Mouse (Mus musculus) embryonic fibroblast, embryonic 13.5 days (primary cell): ENCODE data around the gene Galt. TPM values are rescaled to one million over a fixed set of nuclear protein-coding genes. Genes with fewer than 3 reads are reported as not detected.

Source experiments
- H3K27ac ChIP-seq: 2 replicates; pipeline ENCODE4 v1.5.1; 2012; ENCODE audit warnings: low read length, control low read depth, inconsistent platforms; ENCODE audit not compliant: insufficient read depth
- H3K4me1 ChIP-seq: 2 replicates; pipeline ENCODE4 v1.6.1; 2011; ENCODE audit warnings: low read length; ENCODE audit not compliant: control insufficient read depth, insufficient read depth
- H3K4me3 ChIP-seq: 2 replicates; pipeline ENCODE4 v1.5.1; 2011; ENCODE audit warnings: mild to moderate bottlenecking, control low read depth, low read length; ENCODE audit not compliant: insufficient read depth
- CTCF ChIP-seq: IDR thresholded peaks from 2 replicates; pipeline ENCODE4 v1.5.1; 2011; ENCODE audit warnings: mild to moderate bottlenecking, control low read depth, low read length, moderate library complexity, borderline replicate concordance; ENCODE audit not compliant: insufficient read depth
- POLR2A ChIP-seq: IDR thresholded peaks from 2 replicates; pipeline ENCODE4 v1.6.1; 2011; ENCODE audit warnings: low read depth, mild to moderate bottlenecking, control low read depth, low read length, moderate library complexity
- polyA plus RNA-seq: library from polyadenylated mRNA; stranded (reverse); fragments of >200 nt; gene quantifications from 2 replicates; pipeline ENCODE4 v1.2.4, GENCODE M21; 2011; ENCODE audit warnings: low read depth; ENCODE audit not compliant: missing spikeins, insufficient read length

Gene Galt
- polyA plus RNA-seq, 1 experiment: 25.5 TPM

- no peak for TF ChIP-seq CTCF
- TF ChIP-seq POLR2A: no peak
- Histone ChIP-seq H3K27ac (no peak overlapping the region), H3K4me3 (0 out of 2 replicates have a peak overlapping the region, but pooled peaks have one; percentile 86), H3K4me1 (0 out of 2 replicates have a peak, but pooled peaks cover 2% of the 10 kb centered on the region)
Observed at GRCm38 (mm10) chr4:41739260-41739659, 15.8 kb upstream of the Galt start.

GRCm38 (mm10) chr4:41740380-41741157, 14.5 kb upstream of the Galt start:
- TF ChIP-seq CTCF (no peak), POLR2A (no peak; the same call in 1 of the 2 replicates)
- Histone ChIP-seq H3K27ac (peak overlapping the region; percentile 60), H3K4me1 (0 out of 2 replicates have a peak, but pooled peaks cover 2% of the 10 kb centered on the region), H3K4me3 (peak overlapping the region; percentile 86)

DNA sequence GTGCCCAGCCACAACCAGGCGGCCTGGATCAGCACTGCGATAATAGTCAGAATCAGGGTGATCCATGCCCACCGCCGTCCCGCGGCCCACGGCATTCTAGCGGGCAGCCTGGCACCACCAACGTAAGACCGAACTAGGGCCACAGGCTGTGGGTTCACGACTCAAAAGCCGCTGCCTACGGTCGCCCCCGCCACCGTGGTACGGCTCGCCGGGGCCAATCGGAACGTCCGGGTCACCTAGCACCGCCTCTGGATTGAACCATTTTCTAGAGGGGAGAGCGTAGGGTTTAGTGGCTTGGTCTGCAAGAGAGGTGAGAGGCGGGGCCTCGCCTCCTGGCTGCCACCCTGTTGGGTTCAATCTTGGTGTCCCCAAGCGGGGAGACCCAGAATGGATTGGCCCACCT, 13.9 kb upstream of the Galt start:
- no peak for TF ChIP-seq CTCF
- peak; percentile 98 for TF ChIP-seq POLR2A
- Histone ChIP-seq H3K4me1 (0 out of 2 replicates have a peak, but pooled peaks cover 2% of the 10 kb centered on the region), H3K4me3 (peak overlapping the region; percentile 86), H3K27ac (peak overlapping the region; percentile 60)

GRCm38 (mm10) chr4:41744131-41744530, 10.9 kb upstream of the Galt start:
- Histone ChIP-seq H3K4me3 (no peak overlapping the region), H3K27ac (no peak overlapping the region), H3K4me1 (no peaks in the 10 kb centered on the region)
- TF ChIP-seq CTCF (no peak), POLR2A (no peak)

DNA sequence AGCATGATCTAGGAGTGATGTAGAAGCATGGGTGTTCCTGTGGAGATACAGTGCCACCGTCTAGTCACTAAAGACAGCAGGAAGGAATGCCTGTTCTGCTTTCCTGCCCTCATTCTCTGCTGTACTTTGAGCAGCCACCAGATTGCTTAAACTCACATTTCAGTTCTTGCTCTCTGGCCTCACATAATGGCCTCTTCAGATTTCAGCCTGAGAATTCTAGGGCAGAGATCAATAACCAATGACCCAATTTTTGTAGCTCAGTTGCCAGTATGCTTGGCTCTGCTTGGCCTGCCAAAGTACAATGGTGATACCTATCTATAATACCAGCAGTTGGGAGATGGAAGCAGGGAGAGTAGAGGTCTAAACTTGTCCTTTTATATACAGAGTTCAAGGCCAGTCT, 10.0 kb upstream of the Galt start:
- TF ChIP-seq CTCF: no peak
- no peak for TF ChIP-seq POLR2A
- H3K4me1 ChIP-seq: no peaks in the 10 kb centered on the region
- no peak overlapping the region for H3K4me3 ChIP-seq
- H3K27ac ChIP-seq: no peak overlapping the region

- TF ChIP-seq CTCF (peak; percentile 23; the same call in 1 of the 2 replicates), POLR2A (peak; percentile 65)
- peak within 1 kb of the TSS; percentile 66 for H3K4me3 ChIP-seq
- H3K4me1 ChIP-seq: no peaks in the 10 kb centered on the region
- peak within 1 kb of the TSS; percentile 47 for H3K27ac ChIP-seq
Observed at GRCm38 (mm10) chr4:41755338-41756305, 594 bp downstream of the Galt start, which contains the start of gene Sigmar1. Sigmar1 (minus strand) TSS chr4:41756157.

- Histone ChIP-seq H3K4me1 (no peaks in the 10 kb centered on the region), H3K4me3 (peak overlapping the region; percentile 13; the same call in 1 of the 2 replicates), H3K27ac (no peak overlapping the region)
- TF ChIP-seq POLR2A (no peak), CTCF (no peak)
Observed at GRCm38 (mm10) chr4:41756440-41756839, 1.4 kb downstream of the Galt start.

DNA sequence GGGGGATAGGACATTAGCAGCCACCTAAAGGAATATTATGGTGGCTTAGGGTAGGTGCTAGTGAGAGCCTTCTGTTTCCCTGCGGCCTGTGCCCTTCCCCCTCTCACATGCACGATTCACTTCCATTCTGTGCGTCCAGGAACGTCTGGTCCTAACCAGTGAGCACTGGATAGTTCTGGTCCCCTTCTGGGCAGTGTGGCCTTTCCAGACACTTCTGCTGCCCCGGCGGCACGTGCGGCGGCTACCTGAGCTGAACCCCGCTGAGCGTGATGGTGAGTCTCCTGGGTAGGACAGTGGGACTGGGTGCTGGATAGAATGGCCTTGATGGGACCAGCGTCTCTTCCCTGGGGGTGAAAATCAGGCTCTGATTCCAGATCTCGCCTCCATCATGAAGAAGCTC, 2.3 kb downstream of the Galt start:
- Histone ChIP-seq H3K4me3 (no peak overlapping the region), H3K4me1 (no peaks in the 10 kb centered on the region), H3K27ac (no peak overlapping the region)
- TF ChIP-seq CTCF: no peak
- no peak for TF ChIP-seq POLR2A

DNA sequence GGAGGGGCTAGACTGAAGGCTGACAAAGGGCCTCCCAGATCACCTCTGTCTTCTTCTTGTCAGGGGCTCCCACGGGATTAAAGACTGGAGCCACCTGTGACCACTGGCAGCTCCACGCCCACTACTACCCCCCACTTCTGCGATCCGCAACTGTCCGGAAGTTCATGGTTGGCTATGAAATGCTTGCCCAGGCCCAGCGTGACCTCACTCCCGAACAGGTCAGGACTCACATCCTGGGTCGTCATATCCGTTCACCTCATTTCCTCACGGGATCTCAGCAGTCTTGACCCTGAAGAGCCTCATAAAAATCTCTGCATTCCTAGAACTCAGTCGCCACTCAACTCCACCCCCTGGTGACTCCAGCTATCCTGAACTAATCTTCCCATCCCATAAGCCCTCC, 3.0 kb downstream of the Galt start:
- no peak overlapping the region for H3K4me3 ChIP-seq
- H3K27ac ChIP-seq: no peak overlapping the region
- H3K4me1 ChIP-seq: 0 out of 2 replicates have a peak, but pooled peaks cover 2% of the 10 kb centered on the region
- TF ChIP-seq POLR2A (no peak), CTCF (no peak)

DNA sequence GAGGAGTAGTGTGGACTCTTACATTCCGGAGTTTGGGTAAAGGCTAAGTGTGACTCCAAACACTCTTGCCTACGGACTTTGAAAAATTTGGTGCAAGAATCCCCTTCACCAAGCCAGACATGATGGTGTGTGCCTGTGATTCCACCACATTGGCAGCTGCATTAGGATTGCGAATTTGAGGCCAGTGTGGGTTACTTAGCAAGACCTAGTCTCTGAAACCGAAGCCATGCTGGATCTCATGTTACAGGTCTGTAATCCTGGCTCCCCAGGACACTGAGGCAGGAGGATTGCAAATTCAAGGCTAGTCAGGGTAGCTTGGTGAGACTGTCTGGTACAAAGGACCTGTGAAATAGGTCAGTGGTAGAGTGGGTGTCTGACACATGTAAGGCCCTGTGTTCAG, 3.7 kb downstream of the Galt start:
- 0 out of 2 replicates have a peak, but pooled peaks cover 2% of the 10 kb centered on the region for H3K4me1 ChIP-seq
- no peak overlapping the region for H3K27ac ChIP-seq
- TF ChIP-seq POLR2A (no peak), CTCF (no peak)
- H3K4me3 ChIP-seq: no peak overlapping the region
